Mouse (Mus musculus) heart, embryonic 12.5 days (tissue): ENCODE measurements at regions not wholly inside any gene's neighbourhood (a gene's known extent, or its start where the extent isn't known, plus 50 kb on each side); places are given as distances from the start of the nearest gene placed in this dataset.
"Not testable (repeated sequence)": the region's sequence is repeated elsewhere in the genome, so short reads cannot be mapped to it uniquely, and the experiment has no call there.

ENCODE experiments used
- ATAC-seq: fragments of 200-750 bp; cut with Nextera tagmentation; 2 replicates; pipeline ENCODE4 v1.8.0; 2017; ENCODE audit warnings: moderate TSS enrichment, moderate library complexity; ENCODE audit not compliant: insufficient number of reproducible peaks, low FRiP score
- H3K27ac ChIP-seq: fragments of 300-500 bp; sonication (generic); 2 replicates; pipeline ENCODE4 v1.5.1; 2016; ENCODE audit warnings: mild to moderate bottlenecking, moderate library complexity; ENCODE audit not compliant: poor library complexity, severe bottlenecking
- H3K27me3 ChIP-seq: fragments of 300-500 bp; sonication (generic); replicated peaks from 2 replicates; pipeline ENCODE4 v1.6.1; 2016; ENCODE audit warnings: mild to moderate bottlenecking, moderate library complexity
- H3K36me3 ChIP-seq: fragments of 300-500 bp; sonication (generic); 2 replicates; pipeline ENCODE4 v1.6.1; 2016; ENCODE audit warnings: mild to moderate bottlenecking, moderate library complexity
- H3K4me1 ChIP-seq: fragments of 300-500 bp; sonication (generic); replicated peaks from 2 replicates; pipeline ENCODE4 v1.6.1; 2016; ENCODE audit warnings: mild to moderate bottlenecking
- H3K4me2 ChIP-seq: fragments of 300-500 bp; sonication (generic); 2 replicates; pipeline ENCODE4 v1.6.1; 2016; ENCODE audit warnings: mild to moderate bottlenecking, moderate library complexity
- H3K4me3 ChIP-seq: fragments of 300-500 bp; sonication (generic); 2 replicates; pipeline ENCODE4 v1.5.1; 2016; ENCODE audit warnings: mild to moderate bottlenecking
- H3K9ac ChIP-seq: fragments of 300-500 bp; sonication (generic); 2 replicates; pipeline ENCODE4 v1.6.1; 2016; ENCODE audit warnings: mild to moderate bottlenecking, moderate library complexity
- H3K9me3 ChIP-seq: fragments of 300-500 bp; sonication (generic); replicated peaks from 2 replicates; pipeline ENCODE4 v1.6.1; 2016; ENCODE audit warnings: mild to moderate bottlenecking, moderate library complexity
- WGBS: fragments of 180-500 bp; shearing (Covaris S2); methylation state at CpG from one replicate; pipeline ENCODE4 v1.1.7; 2016; 5-methylcytosine and 5-hydroxymethylcytosine counted together

DNA sequence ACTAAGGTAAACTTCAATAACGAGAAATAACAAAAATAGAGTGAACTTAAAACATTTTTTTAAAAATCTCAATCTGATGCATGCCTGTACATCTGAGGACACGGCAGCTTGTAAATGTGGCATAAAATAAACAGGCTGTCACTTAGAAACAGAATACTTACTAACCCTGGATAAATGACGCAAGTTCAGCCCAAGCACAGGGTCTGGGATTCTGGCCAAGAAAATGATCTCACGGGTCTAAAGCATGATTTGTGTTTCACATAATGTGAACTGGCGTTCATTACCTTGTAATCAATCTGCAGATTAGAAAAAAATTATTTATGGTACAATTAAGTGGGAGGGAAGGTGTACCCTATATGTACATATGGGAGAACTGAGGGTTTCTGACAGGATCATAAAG is 512.1 kb upstream of the Vrk2 start:
- no peak overlapping the region for H3K4me3 ChIP-seq
- WGBS: 61% methylated on average over 5 of the region's 5 CpGs
- H3K27ac ChIP-seq: no peak overlapping the region
- H3K36me3 ChIP-seq: no peaks in the 10 kb centered on the region
- H3K9ac ChIP-seq: no peak overlapping the region
- no peaks in the 10 kb centered on the region for H3K27me3 ChIP-seq
- H3K9me3 ChIP-seq: no peaks in the 10 kb centered on the region
- H3K4me1 ChIP-seq: no peaks in the 10 kb centered on the region
- H3K4me2 ChIP-seq: no peak overlapping the region
- no peak for ATAC-seq

GRCm38 (mm10) chr11:27102906-27103305 is 509.1 kb upstream of the Vrk2 start:
- Histone ChIP-seq H3K4me2 (no peak overlapping the region), H3K27ac (no peak overlapping the region), H3K27me3 (no peaks in the 10 kb centered on the region), H3K4me3 (no peak overlapping the region), H3K9me3 (no peaks in the 10 kb centered on the region), H3K9ac (no peak overlapping the region), H3K4me1 (no peaks in the 10 kb centered on the region), H3K36me3 (no peaks in the 10 kb centered on the region)
- ATAC-seq: no peak

- no peak for ATAC-seq
- Histone ChIP-seq H3K9me3 (no peaks in the 10 kb centered on the region), H3K36me3 (no peaks in the 10 kb centered on the region), H3K9ac (no peak overlapping the region), H3K4me1 (no peaks in the 10 kb centered on the region), H3K4me2 (no peak overlapping the region), H3K4me3 (no peak overlapping the region), H3K27ac (no peak overlapping the region), H3K27me3 (no peaks in the 10 kb centered on the region)
- WGBS: 82% methylated on average over 2 of the region's 2 CpGs
Observed at GRCm38 (mm10) chr11:27102045-27102444, 508.2 kb upstream of the Vrk2 start.

DNA sequence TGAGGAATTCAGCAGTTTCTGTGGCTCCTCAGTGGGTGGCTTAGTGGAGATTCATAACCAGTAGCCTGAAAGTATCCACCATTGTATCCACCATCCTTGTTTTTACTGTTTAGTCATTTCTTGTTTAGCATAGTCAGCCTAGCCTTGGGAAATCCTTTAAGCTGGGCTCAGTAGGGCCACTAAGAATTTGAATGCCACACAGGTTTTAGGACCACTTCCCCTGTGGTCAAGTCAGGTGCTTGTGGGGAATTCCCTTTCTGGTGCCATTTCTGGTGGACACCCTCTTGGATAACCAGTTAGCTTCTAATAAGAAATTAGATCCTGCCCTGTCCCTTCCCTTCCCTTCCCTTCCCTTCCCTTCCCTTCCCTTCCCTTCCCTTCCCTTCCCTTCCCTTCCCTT is 502.8 kb upstream of the Vrk2 start:
- Histone ChIP-seq H3K27ac (no peak overlapping the region), H3K4me3 (no peak overlapping the region), H3K36me3 (no peaks in the 10 kb centered on the region), H3K9ac (no peak overlapping the region), H3K4me1 (no peaks in the 10 kb centered on the region), H3K4me2 (no peak overlapping the region), H3K9me3 (no peaks in the 10 kb centered on the region), H3K27me3 (no peaks in the 10 kb centered on the region)
- ATAC-seq: no peak

DNA sequence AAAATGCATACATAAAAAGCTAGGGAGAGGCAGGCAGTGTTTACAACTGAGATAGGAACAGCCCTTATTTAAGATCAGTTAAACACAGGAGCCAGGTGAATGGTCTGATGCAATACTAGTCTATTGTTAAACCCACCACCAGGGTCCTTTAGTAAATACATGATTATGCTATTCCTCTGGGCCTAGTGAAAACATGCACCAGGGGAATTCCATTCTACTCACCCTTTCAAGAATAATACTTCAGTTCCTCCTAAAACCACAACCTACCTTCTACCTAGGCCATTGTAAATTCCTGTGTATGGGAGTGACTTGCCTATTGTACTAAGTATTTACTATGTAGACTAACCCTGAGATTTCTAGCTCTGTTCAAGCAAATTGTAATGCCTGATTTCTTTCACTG is 501.7 kb upstream of the Vrk2 start:
- H3K4me1 ChIP-seq, H3K27ac ChIP-seq, H3K27me3 ChIP-seq, H3K9me3 ChIP-seq, H3K36me3 ChIP-seq, ATAC-seq, H3K4me2 ChIP-seq, H3K9ac ChIP-seq, H3K4me3 ChIP-seq: not testable (repeated sequence)

GRCm38 (mm10) chr11:27086516-27086915 is 492.7 kb upstream of the Vrk2 start:
- Histone ChIP-seq H3K4me3 (no peak overlapping the region), H3K4me1 (no peaks in the 10 kb centered on the region), H3K27me3 (no peaks in the 10 kb centered on the region), H3K36me3 (no peaks in the 10 kb centered on the region), H3K27ac (no peak overlapping the region), H3K9me3 (no peaks in the 10 kb centered on the region), H3K9ac (no peak overlapping the region), H3K4me2 (no peak overlapping the region)
- WGBS: 81% methylated on average over 1 of the region's 1 CpGs
- ATAC-seq: no peak

- Histone ChIP-seq H3K4me2 (no peak overlapping the region), H3K9me3 (no peaks in the 10 kb centered on the region), H3K36me3 (no peaks in the 10 kb centered on the region), H3K4me1 (no peaks in the 10 kb centered on the region), H3K4me3 (no peak overlapping the region), H3K27me3 (no peaks in the 10 kb centered on the region), H3K9ac (no peak overlapping the region), H3K27ac (no peak overlapping the region)
- ATAC-seq: no peak
Observed at GRCm38 (mm10) chr11:27081188-27081587, 487.4 kb upstream of the Vrk2 start.

DNA sequence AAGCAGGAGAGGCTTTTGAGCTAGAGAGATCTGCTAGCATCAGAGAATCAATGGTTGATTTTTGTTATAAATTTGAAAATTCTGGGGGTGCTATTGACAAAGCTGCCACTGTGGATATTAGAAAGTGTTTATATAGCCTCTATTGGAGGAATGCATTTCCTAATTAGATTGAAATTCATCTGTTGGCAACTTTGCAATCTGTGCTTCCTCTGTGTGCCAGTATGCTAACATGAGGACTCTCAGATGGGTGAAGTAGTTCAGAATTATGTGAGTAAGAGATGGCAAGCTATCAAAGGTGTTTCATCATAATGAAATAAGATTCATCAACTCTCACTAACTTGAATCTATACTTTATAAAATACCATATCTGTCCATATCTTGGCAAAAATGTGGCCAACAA is 476.6 kb upstream of the Vrk2 start:
- Histone ChIP-seq H3K27ac (no peak overlapping the region), H3K27me3 (no peaks in the 10 kb centered on the region), H3K4me1 (no peaks in the 10 kb centered on the region), H3K4me3 (no peak overlapping the region), H3K36me3 (no peaks in the 10 kb centered on the region), H3K9me3 (no peaks in the 10 kb centered on the region), H3K4me2 (no peak overlapping the region), H3K9ac (no peak overlapping the region)
- ATAC-seq: no peak

GRCm38 (mm10) chr11:27027243-27027852 is 433.5 kb upstream of the Vrk2 start:
- Histone ChIP-seq H3K4me3 (no peak overlapping the region), H3K9ac (no peak overlapping the region), H3K4me2 (no peak overlapping the region), H3K36me3 (no peaks in the 10 kb centered on the region), H3K4me1 (no peaks in the 10 kb centered on the region), H3K9me3 (no peaks in the 10 kb centered on the region), H3K27ac (no peak overlapping the region), H3K27me3 (no peaks in the 10 kb centered on the region)
- no peak for ATAC-seq
- WGBS: 73% methylated on average over 1 of the region's 1 CpGs

GRCm38 (mm10) chr11:27025500-27025899 is 431.7 kb upstream of the Vrk2 start:
- H3K9ac ChIP-seq: no peak overlapping the region
- H3K27me3 ChIP-seq: no peaks in the 10 kb centered on the region
- H3K4me1 ChIP-seq: no peaks in the 10 kb centered on the region
- H3K9me3 ChIP-seq: no peaks in the 10 kb centered on the region
- no peak overlapping the region for H3K4me2 ChIP-seq
- H3K36me3 ChIP-seq: no peaks in the 10 kb centered on the region
- no peak overlapping the region for H3K27ac ChIP-seq
- ATAC-seq: no peak
- H3K4me3 ChIP-seq: no peak overlapping the region
- WGBS: 75% methylated on average over 2 of the region's 2 CpGs

DNA sequence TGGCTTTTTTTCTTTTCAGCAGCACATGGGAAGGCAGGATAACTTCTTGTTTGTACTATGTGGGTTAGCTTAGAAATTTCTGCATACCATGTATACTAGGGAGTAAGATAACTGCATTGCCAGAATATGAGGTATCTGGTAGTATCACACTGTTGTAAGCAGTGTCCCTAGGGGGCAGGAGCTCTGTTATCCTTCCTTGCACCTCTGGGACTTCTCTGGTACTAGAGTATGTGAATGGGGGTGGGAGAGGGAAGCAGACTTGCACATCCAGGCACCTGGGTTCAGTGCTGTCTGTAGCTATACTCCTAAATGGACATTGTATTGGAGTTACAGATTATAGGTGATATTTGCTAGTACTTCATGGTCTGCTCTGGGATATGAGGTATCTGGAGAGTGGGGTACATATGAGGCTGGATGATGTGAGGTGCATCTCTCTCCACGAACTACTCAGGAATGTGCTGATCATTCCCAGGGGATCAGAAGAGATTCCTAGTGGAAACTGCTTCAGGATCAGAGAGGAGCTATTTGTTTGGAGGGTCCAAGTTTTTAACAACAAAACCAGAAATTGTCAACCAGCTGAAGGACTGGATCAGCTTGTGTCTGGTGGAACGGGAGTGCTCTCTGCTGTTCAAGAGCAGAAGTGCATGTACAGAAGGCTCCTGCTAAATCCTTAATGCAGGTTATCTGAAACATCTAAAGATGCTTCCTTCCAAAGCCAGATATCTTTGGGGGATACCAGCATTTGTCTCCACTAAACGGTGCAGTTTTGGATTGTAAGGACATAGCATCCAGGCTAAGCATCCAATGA is 402.7 kb upstream of the Vrk2 start:
- H3K9ac ChIP-seq: no peak overlapping the region
- H3K4me1 ChIP-seq: no peaks in the 10 kb centered on the region
- H3K36me3 ChIP-seq: no peaks in the 10 kb centered on the region
- no peak for ATAC-seq
- no peak overlapping the region for H3K4me2 ChIP-seq
- no peak overlapping the region for H3K27ac ChIP-seq
- no peaks in the 10 kb centered on the region for H3K9me3 ChIP-seq
- H3K4me3 ChIP-seq: no peak overlapping the region
- WGBS: 31% methylated on average over 3 of the region's 3 CpGs
- H3K27me3 ChIP-seq: no peaks in the 10 kb centered on the region

DNA sequence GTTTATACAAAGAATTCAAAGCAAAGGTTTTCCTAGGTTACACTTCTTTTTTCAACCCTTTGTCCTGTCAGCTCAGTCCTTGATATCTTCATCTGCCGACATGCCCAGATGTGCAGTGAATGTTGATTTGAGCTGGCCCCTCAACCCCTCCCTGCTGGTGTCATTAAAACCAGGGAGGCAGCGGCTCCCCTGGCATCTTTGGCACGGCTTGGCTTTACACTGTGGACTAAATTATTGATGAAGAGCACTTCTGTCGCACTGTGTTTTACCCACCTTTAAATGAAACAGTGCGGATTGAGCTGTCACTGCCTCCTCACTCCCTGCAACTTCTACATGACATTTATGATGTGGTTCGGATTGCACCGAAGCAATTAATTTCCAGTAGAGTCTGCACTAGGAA is 387.4 kb upstream of the Vrk2 start:
- no peak for ATAC-seq
- WGBS: 69% methylated on average over 7 of the region's 7 CpGs

More for the DNA sequence above, 387.4 kb upstream of the Vrk2 start:
- no peak overlapping the region for H3K27ac ChIP-seq
- no peak overlapping the region for H3K9ac ChIP-seq
- no peaks in the 10 kb centered on the region for H3K4me1 ChIP-seq
- H3K4me2 ChIP-seq: no peak overlapping the region
- no peaks in the 10 kb centered on the region for H3K36me3 ChIP-seq
- no peaks in the 10 kb centered on the region for H3K9me3 ChIP-seq
- no peak overlapping the region for H3K4me3 ChIP-seq
- H3K27me3 ChIP-seq: no peaks in the 10 kb centered on the region
